Mouse (Mus musculus) right cerebral cortex, postnatal 10 days (tissue): Measurements from ENCODE around the gene Gm21637.
"Not testable (repeated sequence)": the region's sequence is repeated elsewhere in the genome, so short reads cannot be mapped to it uniquely, and the experiment has no call there.

ENCODE experiments used
- DNase-seq, 2 experiments: peaks; one replicate each; pipeline ENCODE4 v3.0.0; 2021; ENCODE audit warnings: low spot score in 2 of 2

Gm21637 gene

DNA sequence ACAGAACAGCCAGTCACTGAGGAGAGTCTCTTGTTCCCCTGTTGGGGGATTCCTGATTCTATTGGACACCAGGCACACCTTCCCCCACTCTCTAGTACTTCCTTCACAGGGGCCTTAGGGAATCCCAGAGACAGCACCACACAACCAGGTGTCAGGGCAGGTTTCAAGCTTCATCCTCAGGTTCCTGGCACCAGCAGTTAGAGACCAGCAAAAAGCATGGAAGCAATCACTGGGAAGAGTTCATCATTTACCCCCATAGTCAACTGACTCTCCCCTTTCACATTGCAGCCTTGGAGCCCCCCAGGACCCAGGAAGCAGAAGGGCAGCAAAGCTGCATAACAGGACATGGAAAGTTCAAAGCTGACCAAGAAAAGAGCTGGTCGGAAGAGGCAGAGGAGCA is at the start of gene Gm21637:
TSS of gene Gm21637 (plus strand) at position 301 of the 400 bp plus-strand sequence.
- not testable (repeated sequence) for DNase-seq
